ENCODE assay signal across 9 mouse cellular contexts in the genomic region with DNA sequence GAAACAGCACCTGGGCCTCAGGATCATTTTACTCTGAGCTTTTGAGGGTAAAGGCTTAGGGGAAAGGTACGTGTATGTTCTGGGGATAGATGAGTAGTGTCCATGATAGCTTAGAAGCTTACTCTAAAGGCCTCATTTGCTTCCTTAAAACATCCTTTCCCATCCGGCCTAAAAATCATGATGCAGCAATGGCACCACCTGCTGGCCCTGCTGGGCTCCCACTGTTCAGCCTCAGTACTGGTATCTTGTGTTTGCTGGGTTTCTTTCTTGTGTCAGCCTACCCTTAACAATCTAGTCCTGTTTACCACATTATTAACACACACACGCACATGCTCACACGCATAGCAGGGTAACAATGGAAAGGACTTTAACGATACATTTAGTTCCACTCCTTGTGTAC. TPM values are rescaled to one million over a fixed set of nuclear protein-coding genes. Genes with fewer than 3 reads are reported as not detected.
DNase-seq lines count a peak whose midpoint lies in the region; ATAC-seq and TF ChIP-seq lines count a peak whose summit lies in the region.
"Had no signal": no experiment of that assay in that cellular context is flagged by ENCODE, and none has a peak within 500 bp of the region (broad histone marks: within the 10 kb centered on the region; RNA-seq: fewer than 3 reads in every experiment).

No protein-coding gene starts in this region.

- DNase-seq in 3T3-L1 (ENCODE audit: low read depth, low spot score) (peak; percentile 90), Patski (ENCODE audit: low read depth, low spot score) (no peak)
- peak; percentile 50 to 67 for DNase-seq in cerebellum, postnatal 4 days (ENCODE audit: low spot score in 2 of 2)
- peak; percentile 66 for DNase-seq in gastrocnemius, postnatal 10 days
- peak; percentile 39 for DNase-seq in limb, embryonic 14.5 days (ENCODE audit: low spot score)

- H3K4me2 ChIP-seq in kidney, embryonic 14.5 days (replicated peaks; ENCODE audit: low read depth, low read length): no peak overlapping the region
- H3K4me2 ChIP-seq in limb, embryonic 14.5 days (replicated peaks; ENCODE audit: low read depth, low read length, severe bottlenecking): no peak overlapping the region
- no peak overlapping the region for H3K4me2 ChIP-seq in stomach, embryonic 16.5 days (ENCODE audit: low read depth, low read length)
- H3K4me2 ChIP-seq: embryonic facial prominence, embryonic 13.5 days had no signal

- TF ChIP-seq CTCF in Patski (IDR thresholded peaks at IDR 0.05): peak; percentile 96

- no peaks in the 10 kb centered on the region; the same call in 1 of the 2 replicates for H3K9me3 ChIP-seq in kidney, embryonic 14.5 days (ENCODE audit: control insufficient read depth, low read length)
- H3K9me3 ChIP-seq in limb, embryonic 14.5 days (ENCODE audit: control insufficient read depth, low read length): no peaks in the 10 kb centered on the region
- H3K9me3 ChIP-seq in stomach, embryonic 16.5 days (replicated peaks; ENCODE audit: control insufficient read depth, low read length): no peaks in the 10 kb centered on the region
- H3K9me3 ChIP-seq: embryonic facial prominence, embryonic 13.5 days had no signal

- no peak for TF ChIP-seq POLR2A in limb, embryonic 14.5 days (IDR thresholded peaks at IDR 0.05; ENCODE audit: borderline replicate concordance, extremely low read depth, insufficient read depth, insufficient read length)

- peaks cover 7% of the 10 kb centered on the region for H3K27me3 ChIP-seq in Patski
- no peaks in the 10 kb centered on the region for H3K27me3 ChIP-seq in kidney, embryonic 14.5 days (ENCODE audit: control insufficient read depth, insufficient read depth, low read length)
- H3K27me3 ChIP-seq in limb, embryonic 14.5 days (ENCODE audit: control insufficient read depth, insufficient read depth, low read length): no peaks in the 10 kb centered on the region
- no peaks in the 10 kb centered on the region for H3K27me3 ChIP-seq in stomach, embryonic 16.5 days (ENCODE audit: control insufficient read depth, insufficient read depth, low read length)
- H3K27me3 ChIP-seq: embryonic facial prominence, embryonic 13.5 days had no signal

- no peak overlapping the region for H3K4me3 ChIP-seq in kidney, embryonic 14.5 days (ENCODE audit: low read length)
- no peak overlapping the region for H3K4me3 ChIP-seq in limb, embryonic 14.5 days (replicated peaks; ENCODE audit: low read length)
- H3K4me3 ChIP-seq in stomach, embryonic 16.5 days (replicated peaks; ENCODE audit: low read length): no peak overlapping the region
- H3K4me3 ChIP-seq: embryonic facial prominence, embryonic 13.5 days had no signal

- POLR2A ChIA-PET in Patski (lab: Charles Lee): no interaction called here

- peak; percentile 91 for ATAC-seq in Patski
- ATAC-seq in kidney, embryonic 14.5 days (ENCODE audit: low FRiP score, low TSS enrichment): peak; percentile 80
- ATAC-seq in limb, embryonic 14.5 days (ENCODE audit: low FRiP score, low read depth): peak; percentile 68; the same call in 1 of the 2 replicates
- ATAC-seq in monocyte, adult 5-6 weeks (replicated peaks; ENCODE audit: insufficient number of reproducible peaks, low FRiP score, low TSS enrichment, poor library complexity, severe bottlenecking): peak; percentile 80
- ATAC-seq in stomach, embryonic 16.5 days (ENCODE audit: insufficient read depth, low FRiP score): peak; percentile 56; the same call in 1 of the 2 replicates

- no peaks in the 10 kb centered on the region for H3K4me1 ChIP-seq in kidney, embryonic 14.5 days (ENCODE audit: control insufficient read depth, insufficient read depth, low read length)
- no peaks in the 10 kb centered on the region for H3K4me1 ChIP-seq in limb, embryonic 14.5 days (ENCODE audit: control insufficient read depth, insufficient read depth, low read length)
- no peaks in the 10 kb centered on the region for H3K4me1 ChIP-seq in stomach, embryonic 16.5 days (ENCODE audit: control insufficient read depth, insufficient read depth, low read length)
- H3K4me1 ChIP-seq: embryonic facial prominence, embryonic 13.5 days had no signal

- no peak overlapping the region for H3K27ac ChIP-seq in kidney, embryonic 14.5 days (ENCODE audit: low read depth, low read length)
- no peak overlapping the region for H3K27ac ChIP-seq in limb, embryonic 14.5 days (replicated peaks; ENCODE audit: low read depth, low read length)
- no peak overlapping the region for H3K27ac ChIP-seq in stomach, embryonic 16.5 days (ENCODE audit: low read length)
- H3K27ac ChIP-seq: embryonic facial prominence, embryonic 13.5 days had no signal

- no peak overlapping the region for H3K9ac ChIP-seq in kidney, embryonic 14.5 days (ENCODE audit: low read depth, low read length)
- no peak overlapping the region for H3K9ac ChIP-seq in limb, embryonic 14.5 days (ENCODE audit: low read depth, low read length, severe bottlenecking)
- no peak overlapping the region for H3K9ac ChIP-seq in stomach, embryonic 16.5 days (ENCODE audit: low read length)
- H3K9ac ChIP-seq: embryonic facial prominence, embryonic 13.5 days had no signal

- WGBS in kidney, embryonic 14.5 days: 39% methylated on average over 5 of the region's 5 CpGs
- WGBS in limb, embryonic 14.5 days: 31% methylated on average over 5 of the region's 5 CpGs
- WGBS in stomach, embryonic 16.5 days: 27% methylated on average over 5 of the region's 5 CpGs

- CTCF ChIA-PET in Patski (lab: Charles Lee): interaction anchor here (0.7 to 7.8 kb wide), 9 partner anchors 10 to 212 kb away, joined by 3 to 61 read pairs (median 3); no protein-coding TSS in a partner anchor

- in situ Hi-C loops in Patski (cut with MboI; ENCODE audit: low pct_unique_long_range_greater_than_20kb): no loop called here

- H3K36me3 ChIP-seq in kidney, embryonic 14.5 days (ENCODE audit: control insufficient read depth, insufficient read depth, low read length): no peaks in the 10 kb centered on the region
- no peaks in the 10 kb centered on the region for H3K36me3 ChIP-seq in limb, embryonic 14.5 days (ENCODE audit: control insufficient read depth, insufficient read depth, low read length)
- H3K36me3 ChIP-seq in stomach, embryonic 16.5 days (ENCODE audit: control insufficient read depth, insufficient read depth, low read length): no peaks in the 10 kb centered on the region
- H3K36me3 ChIP-seq: embryonic facial prominence, embryonic 13.5 days had no signal

RNA-seq across cellular contexts. Expression of a gene that starts 23.6 kb away (rescaled TPM):
- 0.05 TPM for polyA plus RNA-seq in Patski (2021)
- total RNA-seq in gastrocnemius, postnatal 10 days (2021): 100 to 1,000 TPM; 162 to 196 TPM
- polyA plus RNA-seq in kidney, embryonic 14.5 days (2014; fragmentation: Nextera tagmentation; extraction: Ambion mirVana): 70.5 and 90.2 TPM in 2 replicates
- 72.1 and 80.0 TPM in 2 replicates for polyA plus RNA-seq in limb, embryonic 14.5 days (2012; rRNA removed)
- 101 and 108 TPM in 2 replicates for polyA plus RNA-seq in limb, embryonic 14.5 days (2014; fragmentation: Nextera tagmentation; extraction: Ambion mirVana)
- total RNA-seq in monocyte, adult 5-6 weeks (2017): 0.48 to 0.87 TPM (median 0.53 TPM) in 3 replicates
- 105 and 111 TPM in 2 replicates for polyA plus RNA-seq in stomach, embryonic 16.5 days (2015; fragmentation: Nextera tagmentation; extraction: Ambion mirVana)

Comparison
In these comparisons a context has a peak if more than half of its experiments do, and no peak if none do; other contexts are left out.
1. RNA of a gene that starts 23.6 kb away (polyA plus RNA-seq): 72.1 to 108 TPM in limb, embryonic 14.5 days, 105 to 111 TPM in stomach, embryonic 16.5 days and 70.5 to 90.2 TPM in kidney, embryonic 14.5 days; 0.05 TPM in Patski (single experiment); every median in the first group is over 10 times any median in the second.
2. Peak in every context shown above with its lines, with median percentiles within 50 percentile points of each other: ATAC-seq.